In genomic region chr4:137861461-137862011, GRCm38 (mm10) we compare ENCODE assay signal across 8 mouse cellular contexts. TPM values are rescaled to one million over a fixed set of nuclear protein-coding genes. Genes with fewer than 3 reads are reported as not detected.
A peak's percentile ranks its signal among the peaks of the same experiment; 100 is the strongest.
DNase-seq lines count a peak whose midpoint lies in the region; ATAC-seq lines count a peak whose summit lies in the region.

No protein-coding gene starts in this region.

- H3K4me3 ChIP-seq in hindbrain, embryonic 14.5 days (replicated peaks; ENCODE audit: low read length): peak overlapping the region; percentile 86
- peak overlapping the region; percentile 67 for H3K4me3 ChIP-seq in liver, embryonic 16.5 days (ENCODE audit: low read depth, low read length)
- H3K4me3 ChIP-seq in neural tube, embryonic 12.5 days: peak overlapping the region; percentile 70

- WGBS in hindbrain, embryonic 14.5 days: 10% methylated on average over 17 of the region's 17 CpGs
- 5% methylated on average over 17 of the region's 17 CpGs for WGBS in liver, embryonic 16.5 days (ENCODE audit: insufficient replicate concordance)
- 15% methylated on average over 17 of the region's 17 CpGs for WGBS in neural tube, embryonic 12.5 days

- H3K4me1 ChIP-seq in hindbrain, embryonic 14.5 days (replicated peaks; ENCODE audit: control insufficient read depth, insufficient read depth, low read length): peaks cover 48% of the 10 kb centered on the region
- peaks cover 28% of the 10 kb centered on the region for H3K4me1 ChIP-seq in liver, embryonic 16.5 days (ENCODE audit: control insufficient read depth, low read depth, low read length)
- peaks cover 49% of the 10 kb centered on the region for H3K4me1 ChIP-seq in neural tube, embryonic 12.5 days

- intact Hi-C loops in left cerebral cortex, postnatal 14 days (cut with DNase I): loop anchor here (5.0 kb wide), 1 partner anchor 81 kb away; no protein-coding TSS in a partner anchor

- peak overlapping the region; percentile 78 for H3K4me2 ChIP-seq in hindbrain, embryonic 14.5 days (replicated peaks)
- H3K4me2 ChIP-seq in liver, embryonic 16.5 days (ENCODE audit: low read depth, low read length): peak overlapping the region; percentile 80
- H3K4me2 ChIP-seq in neural tube, embryonic 12.5 days (replicated peaks): peak overlapping the region; percentile 85

- no peaks in the 10 kb centered on the region for H3K36me3 ChIP-seq in hindbrain, embryonic 14.5 days (replicated peaks; ENCODE audit: control insufficient read depth, insufficient read depth)
- H3K36me3 ChIP-seq in liver, embryonic 16.5 days (ENCODE audit: control insufficient read depth, insufficient read depth): no peaks in the 10 kb centered on the region
- no peaks in the 10 kb centered on the region for H3K36me3 ChIP-seq in neural tube, embryonic 12.5 days

- H3K27ac ChIP-seq in hindbrain, embryonic 14.5 days: peak overlapping the region; percentile 1; the same call in 1 of the 2 replicates
- H3K27ac ChIP-seq in liver, embryonic 16.5 days (ENCODE audit: low read length): no peak overlapping the region
- no peak overlapping the region for H3K27ac ChIP-seq in neural tube, embryonic 12.5 days

- H3K27me3 ChIP-seq in hindbrain, embryonic 14.5 days (ENCODE audit: control insufficient read depth, insufficient read depth, low read length): no peaks in the 10 kb centered on the region
- H3K27me3 ChIP-seq in liver, embryonic 16.5 days (ENCODE audit: control insufficient read depth, insufficient read depth, low read depth, low read length): peaks cover 2% of the 10 kb centered on the region
- no peaks in the 10 kb centered on the region for H3K27me3 ChIP-seq in neural tube, embryonic 12.5 days (replicated peaks)

- peak overlapping the region; percentile 75 for H3K9ac ChIP-seq in hindbrain, embryonic 14.5 days
- peak overlapping the region; percentile 19; the same call in 1 of the 2 replicates for H3K9ac ChIP-seq in liver, embryonic 16.5 days (ENCODE audit: low read depth, low read length)
- peak overlapping the region; percentile 57 for H3K9ac ChIP-seq in neural tube, embryonic 12.5 days

- ATAC-seq in hindbrain, embryonic 14.5 days (ENCODE audit: low FRiP score): peak; percentile 73
- peak; percentile 73 for ATAC-seq in liver, embryonic 16.5 days (ENCODE audit: low read depth)
- peak; percentile 62 for ATAC-seq in neural tube, embryonic 12.5 days (ENCODE audit: low FRiP score, low read depth)

- H3K9me3 ChIP-seq in hindbrain, embryonic 14.5 days (ENCODE audit: control insufficient read depth, low read length): no peaks in the 10 kb centered on the region
- no peaks in the 10 kb centered on the region for H3K9me3 ChIP-seq in liver, embryonic 16.5 days (replicated peaks; ENCODE audit: control insufficient read depth, low read length)
- H3K9me3 ChIP-seq in neural tube, embryonic 12.5 days: no peaks in the 10 kb centered on the region

- DNase-seq in left cerebral cortex, postnatal 14 days (ENCODE audit: low spot score in 2 of 2): peak; percentile 45 to 63
- DNase-seq in left cerebral cortex, adult 11 months (ENCODE audit: low spot score): no peak
- peak; percentile 59 for DNase-seq in brain, adult 2 months (ENCODE audit: low read depth, low spot score)
- peak; percentile 40 for DNase-seq in hindbrain, embryonic 14.5 days (ENCODE audit: low spot score)
- no peak for DNase-seq in c-Kit-positive CD71-positive TER-119-positive erythroid progenitor cells, embryonic 14.5 days (ENCODE audit: low spot score)
- DNase-seq in gastrocnemius, adult 18-20 months (ENCODE audit: low spot score): no peak

RNA-seq across cellular contexts. Expression of gene Ece1, which starts 0.5 kb away (rescaled TPM):
- total RNA-seq in left cerebral cortex, postnatal 14 days (2021): 10 to 100 TPM; 80.9 to 84.3 TPM
- 22.6 and 25.0 TPM in 2 replicates for polyA plus RNA-seq in hindbrain, embryonic 14.5 days (2014; fragmentation: Nextera tagmentation; extraction: Ambion mirVana)
- 16.3 and 23.4 TPM in 2 replicates for polyA plus RNA-seq in liver, embryonic 16.5 days (2015; fragmentation: Nextera tagmentation; extraction: Ambion mirVana)
- polyA plus RNA-seq in neural tube, embryonic 12.5 days (2016; fragmentation: Nextera tagmentation; extraction: Ambion mirVana): 24.7 and 27.4 TPM in 2 replicates
- 10 to 100 TPM; 65.0 to 78.0 TPM for total RNA-seq in gastrocnemius, adult 18-20 months (2021)

Comparison
In these comparisons a context has a peak if more than half of its experiments do, and no peak if none do; other contexts are left out.
1. DNase-seq: peak in left cerebral cortex, postnatal 14 days (2 of 2), brain, adult 2 months (single experiment) and hindbrain, embryonic 14.5 days (single experiment); none in left cerebral cortex, adult 11 months (single experiment), c-Kit-positive CD71-positive TER-119-positive erythroid progenitor cells, embryonic 14.5 days (single experiment) and gastrocnemius, adult 18-20 months (single experiment).
2. H3K9ac ChIP-seq: peak in every context shown above with its lines; median percentile 75 in hindbrain, embryonic 14.5 days; 57 in neural tube, embryonic 12.5 days; 19 in liver, embryonic 16.5 days.
3. Peak in every context shown above with its lines, with median percentiles within 50 percentile points of each other: ATAC-seq, H3K4me2 ChIP-seq and H3K4me3 ChIP-seq.